Mouse (Mus musculus) 416B (cell line): ENCODE results near the gene Gabbr2.

Source experiments
- DNase-seq: peaks from one replicate; pipeline ENCODE4 v3.0.0; 2011; ENCODE audit warnings: low read depth

The Gabbr2 gene

DNA sequence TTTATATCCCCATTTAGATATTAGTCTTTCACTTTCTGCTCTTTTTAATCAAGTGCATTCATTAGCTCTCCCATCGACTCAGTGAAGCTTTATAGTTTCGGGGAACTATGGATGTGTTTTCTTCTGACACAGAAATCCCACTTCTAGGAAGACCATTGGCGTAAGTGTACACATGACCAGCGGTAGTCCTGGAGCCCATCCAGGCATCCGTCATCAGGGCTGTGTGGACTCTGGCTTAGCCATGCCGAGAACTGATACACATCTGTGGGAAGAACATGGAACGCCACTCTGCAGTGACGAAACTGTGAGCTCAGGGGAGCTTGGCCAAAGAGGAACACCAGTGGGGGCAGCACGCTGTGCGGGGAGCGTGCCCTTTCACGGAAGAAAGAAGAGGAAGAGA, 128.0 kb downstream of the Gabbr2 start:
- no peak for DNase-seq

DNA sequence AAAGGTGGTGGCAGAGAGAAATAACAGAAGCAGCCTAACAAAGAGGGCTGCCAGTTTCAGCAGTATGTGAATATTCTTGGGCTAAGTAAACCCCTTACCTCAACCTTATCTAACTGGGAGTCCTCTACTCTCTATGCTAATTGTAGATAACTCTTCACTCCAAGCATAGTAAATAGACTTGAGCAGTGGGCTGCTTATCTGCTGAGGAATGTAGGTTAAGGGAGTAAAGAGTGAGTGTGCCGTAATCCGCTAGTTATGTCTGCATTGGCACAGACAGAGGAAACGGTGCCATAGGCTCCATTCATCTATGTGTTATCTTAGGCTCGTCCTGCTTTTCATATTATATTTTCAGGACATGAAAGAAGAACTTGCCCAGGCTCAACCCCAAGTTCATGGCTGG, 129.0 kb downstream of the Gabbr2 start:
- no peak for DNase-seq

GRCm38 (mm10) chr4:46860586-46860985, 131.1 kb downstream of the Gabbr2 start:
- DNase-seq, result no peak

DNA sequence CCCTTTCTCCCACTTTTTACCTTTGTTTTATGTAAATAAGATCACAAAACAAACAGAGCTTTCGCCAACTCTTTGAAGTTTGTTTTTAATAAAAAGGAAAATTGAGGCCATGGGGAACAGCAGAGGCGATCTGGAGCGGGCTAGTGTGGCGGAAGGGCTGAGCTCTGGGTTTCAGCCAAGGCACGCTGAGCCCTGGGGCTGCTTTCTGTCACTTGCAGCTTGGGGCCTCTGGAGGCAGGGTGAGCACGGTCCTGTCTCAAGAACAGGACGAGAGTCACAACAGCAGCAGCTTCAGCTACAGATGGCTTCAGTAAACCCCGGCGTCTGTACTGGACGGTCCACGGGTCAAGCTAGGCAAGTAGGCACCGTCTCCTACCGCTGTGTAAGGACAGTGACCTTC, 132.8 kb downstream of the Gabbr2 start:
- DNase-seq, result no peak

DNA sequence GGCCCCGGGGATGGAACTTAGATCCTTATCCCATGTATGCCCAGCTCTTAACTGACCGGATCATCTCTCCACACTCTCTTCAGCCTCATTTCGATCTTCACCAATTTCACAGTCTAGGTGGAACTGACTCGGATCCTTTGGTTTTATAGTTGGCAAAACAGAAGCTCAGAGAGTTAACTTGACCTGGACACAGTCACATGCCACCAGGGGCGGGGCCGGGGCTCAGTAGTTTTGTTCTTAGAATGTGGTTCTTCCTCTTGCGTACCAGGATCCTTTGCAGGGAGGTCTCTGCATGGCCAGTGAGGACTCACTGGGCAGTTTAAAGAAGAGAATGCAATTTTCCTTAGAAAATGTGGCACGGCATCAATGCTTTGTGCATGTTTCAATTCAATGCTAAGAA, 135.5 kb downstream of the Gabbr2 start:
- no peak for DNase-seq

GRCm38 (mm10) chr4:46854686-46855385, 136.8 kb downstream of the Gabbr2 start:
- DNase-seq, result no peak

GRCm38 (mm10) chr4:46853852-46854460, 137.7 kb downstream of the Gabbr2 start:
- no peak for DNase-seq

DNA sequence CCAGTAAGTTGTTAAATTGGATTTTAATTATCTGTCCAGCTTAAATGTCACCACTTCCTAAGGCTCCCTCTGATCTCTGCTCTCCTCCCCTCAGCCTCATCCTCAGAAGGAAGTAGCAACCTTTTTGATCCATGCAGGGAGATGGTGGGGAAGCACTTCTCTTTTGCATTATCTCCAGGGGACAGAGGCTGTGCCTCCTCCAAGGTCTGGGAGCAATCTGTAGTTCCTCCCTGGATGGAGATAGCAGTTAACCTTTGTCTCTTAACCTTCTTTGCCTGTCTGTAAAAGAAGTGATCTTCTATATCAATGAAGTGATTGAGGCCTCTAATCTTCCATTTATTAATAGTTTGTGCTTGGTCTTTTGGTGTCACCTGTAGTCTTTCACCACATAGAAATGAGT, 143.9 kb downstream of the Gabbr2 start:
- no peak for DNase-seq

DNA sequence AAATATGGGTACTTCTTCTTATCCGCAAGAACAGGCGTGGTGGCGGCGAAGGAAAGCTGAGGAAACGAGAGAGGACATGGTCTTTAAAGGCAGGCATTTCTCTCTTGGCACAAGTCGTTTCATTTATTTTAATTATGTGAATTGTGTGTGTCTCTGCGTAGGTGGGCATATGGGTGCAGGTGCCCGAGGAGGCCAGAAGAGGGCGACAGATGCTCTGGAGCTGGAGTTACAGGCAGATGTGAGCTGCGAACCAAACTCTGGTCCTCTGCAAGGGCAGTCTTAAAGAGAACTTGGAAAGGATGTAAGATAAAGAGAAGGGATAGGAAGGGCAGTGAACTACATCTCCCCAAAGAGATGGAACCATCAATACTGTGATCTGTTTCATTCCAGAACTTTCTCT, 145.3 kb downstream of the Gabbr2 start:
- no peak for DNase-seq

- no peak for DNase-seq
Observed at GRCm38 (mm10) chr4:46844982-46845643, 146.6 kb downstream of the Gabbr2 start.

- DNase-seq, result no peak
Observed at GRCm38 (mm10) chr4:46844567-46844966, 147.1 kb downstream of the Gabbr2 start.

- no peak for DNase-seq
Observed at GRCm38 (mm10) chr4:46842596-46842995, 149.1 kb downstream of the Gabbr2 start.

- no peak for DNase-seq
Observed at GRCm38 (mm10) chr4:46840146-46840545, 151.5 kb downstream of the Gabbr2 start.

GRCm38 (mm10) chr4:46837362-46837761, 154.3 kb downstream of the Gabbr2 start:
- DNase-seq, result no peak

DNA sequence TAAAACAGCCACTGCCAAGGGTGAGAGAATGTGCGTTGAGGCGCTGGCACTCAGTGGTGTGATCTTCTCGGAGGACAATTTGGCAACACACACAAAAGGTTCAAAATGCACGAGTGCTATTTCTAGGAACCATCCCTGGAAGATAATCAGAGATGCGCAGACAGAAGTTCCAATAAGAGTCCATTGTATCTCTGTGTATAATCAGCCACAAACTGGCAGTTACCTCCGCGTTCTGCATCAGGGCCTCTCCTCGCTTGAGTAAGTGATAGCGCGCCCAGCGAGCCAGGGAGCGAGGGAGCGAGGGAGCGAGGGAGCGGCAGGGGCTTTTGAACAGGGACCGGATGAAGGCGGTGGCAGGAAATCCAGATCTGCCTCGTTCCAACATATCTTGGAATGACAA, 155.6 kb downstream of the Gabbr2 start:
- no peak for DNase-seq

DNA sequence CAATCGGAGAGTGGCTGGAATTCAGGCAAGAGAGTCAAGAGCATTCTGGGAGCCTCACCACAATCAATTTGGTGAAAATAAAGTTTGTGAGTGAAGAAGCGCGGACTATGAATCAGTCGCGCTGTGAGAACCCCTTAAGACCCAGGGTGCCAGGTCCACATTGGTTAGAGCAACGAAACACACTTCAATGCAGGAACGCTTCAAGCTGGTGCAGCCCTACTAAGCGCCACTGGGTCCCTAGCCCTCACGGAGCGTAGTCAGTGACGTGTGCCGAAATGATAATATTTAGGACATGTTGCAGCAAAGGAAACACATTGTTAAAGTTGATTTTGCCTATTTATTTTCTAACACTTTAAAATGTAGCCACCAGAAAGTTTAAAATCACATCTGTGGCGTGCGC, 156.6 kb downstream of the Gabbr2 start:
- no peak for DNase-seq

DNA sequence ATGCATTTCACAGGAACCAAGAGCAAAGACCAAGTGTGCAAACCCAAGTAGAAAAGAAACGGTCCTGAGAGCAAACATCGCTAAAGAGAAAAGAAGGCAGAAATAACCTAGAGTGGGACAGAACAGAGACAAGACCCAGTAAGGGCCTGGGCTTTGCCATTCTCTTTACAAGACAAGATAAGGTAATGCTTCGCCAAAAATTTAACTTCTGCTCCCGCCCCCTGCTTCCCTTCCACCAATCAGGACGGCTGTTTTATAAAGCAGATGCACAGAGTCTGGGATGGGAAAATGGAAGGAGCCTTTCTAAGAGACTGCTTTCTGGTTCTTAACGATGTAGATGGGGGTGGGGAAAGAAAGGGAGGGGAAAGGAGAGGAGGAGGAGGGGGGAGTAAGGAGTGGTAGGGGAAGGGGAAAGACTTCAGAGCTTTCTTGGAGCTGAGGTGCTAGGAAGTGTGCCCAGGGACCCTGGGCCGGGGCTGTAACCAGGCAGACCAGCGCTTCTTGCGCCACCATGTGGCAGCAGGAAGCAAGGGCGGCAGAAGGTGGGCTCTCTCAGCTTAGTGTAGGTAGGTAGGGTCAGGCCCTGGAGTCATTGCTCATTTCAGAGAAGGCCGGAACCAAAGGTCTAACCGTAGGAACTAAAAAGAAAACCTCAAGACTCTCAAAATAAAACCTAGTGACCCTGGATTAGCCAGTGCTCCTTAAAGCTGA, 158.7 kb downstream of the Gabbr2 start:
- DNase-seq, result peak; percentile 40

DNA sequence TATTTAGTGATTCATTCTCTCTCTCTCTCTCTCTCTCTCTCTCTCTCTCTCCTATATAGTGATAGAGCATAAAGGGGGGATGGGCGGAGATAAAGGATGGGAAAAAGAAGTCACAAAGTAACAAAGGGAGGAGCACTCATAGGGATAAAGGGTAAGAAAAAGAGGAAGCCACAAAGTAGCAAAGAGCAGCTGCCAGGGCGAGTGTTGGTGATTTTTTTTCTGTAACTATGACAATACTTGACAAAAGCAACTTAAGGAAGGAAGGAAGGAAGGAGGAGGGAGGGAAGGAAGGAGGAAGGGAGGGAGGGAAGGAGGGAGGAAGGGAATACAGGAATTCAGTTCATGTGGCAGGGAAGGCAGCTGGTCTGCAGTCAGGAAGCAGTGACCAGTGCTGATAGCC, 162.0 kb downstream of the Gabbr2 start:
- DNase-seq, result peak; percentile 18

DNA sequence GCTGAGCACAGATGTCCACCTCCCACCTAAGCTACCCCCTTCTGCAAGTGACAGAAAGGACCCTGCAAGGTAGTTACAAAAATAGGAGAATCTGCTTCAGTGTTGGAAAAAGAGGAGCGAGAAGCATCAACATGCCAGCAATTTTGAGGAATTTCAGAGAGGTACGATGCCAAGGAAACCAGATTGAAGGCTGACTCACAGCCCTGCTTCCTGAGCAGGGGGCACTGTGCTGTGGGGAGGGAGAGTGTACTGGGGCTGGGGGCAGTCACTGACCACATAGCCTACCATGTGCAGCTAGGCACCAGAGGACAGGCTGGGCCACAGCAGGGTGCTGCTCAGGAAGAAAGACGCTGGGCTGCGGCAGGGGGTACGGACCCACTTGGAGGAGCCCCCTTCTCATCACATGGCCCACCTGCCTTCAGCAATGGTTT, 163.5 kb downstream of the Gabbr2 start:
- no peak for DNase-seq

GRCm38 (mm10) chr4:46827471-46827870, 164.2 kb downstream of the Gabbr2 start:
- DNase-seq, result no peak

DNA sequence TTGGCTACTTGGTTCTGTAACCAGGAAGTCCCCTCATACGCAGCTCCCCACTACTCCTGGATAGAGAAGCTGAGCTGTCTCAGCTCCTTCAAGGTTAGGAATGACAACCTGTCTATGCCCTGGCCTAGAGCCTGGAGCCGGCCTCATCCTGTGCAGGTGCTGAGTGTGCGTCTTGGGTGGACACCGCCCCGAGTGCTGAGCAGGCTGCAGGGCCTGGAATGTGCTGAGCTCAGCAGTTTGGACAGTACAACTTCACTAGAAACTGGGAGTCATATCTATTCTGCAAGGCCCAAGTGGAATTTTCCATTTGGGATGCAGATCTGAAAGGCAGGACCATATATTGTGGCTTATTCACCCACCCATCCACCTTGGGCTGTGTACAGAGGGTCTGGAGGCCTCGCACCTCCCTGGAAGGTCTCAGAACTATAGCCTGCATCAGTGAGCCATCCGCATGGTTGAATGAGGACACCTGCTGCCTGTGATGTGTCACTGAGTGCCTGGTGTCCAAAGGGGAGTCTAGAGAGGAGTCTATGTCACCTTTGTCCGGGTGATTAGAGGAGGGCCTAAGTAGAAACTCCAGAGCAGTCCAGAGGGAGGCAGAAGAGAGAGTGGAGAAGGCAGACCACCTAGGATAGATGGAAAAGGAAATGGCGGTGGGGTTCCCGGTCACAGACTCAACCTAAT, 165.7 kb downstream of the Gabbr2 start:
- DNase-seq, result no peak

DNA sequence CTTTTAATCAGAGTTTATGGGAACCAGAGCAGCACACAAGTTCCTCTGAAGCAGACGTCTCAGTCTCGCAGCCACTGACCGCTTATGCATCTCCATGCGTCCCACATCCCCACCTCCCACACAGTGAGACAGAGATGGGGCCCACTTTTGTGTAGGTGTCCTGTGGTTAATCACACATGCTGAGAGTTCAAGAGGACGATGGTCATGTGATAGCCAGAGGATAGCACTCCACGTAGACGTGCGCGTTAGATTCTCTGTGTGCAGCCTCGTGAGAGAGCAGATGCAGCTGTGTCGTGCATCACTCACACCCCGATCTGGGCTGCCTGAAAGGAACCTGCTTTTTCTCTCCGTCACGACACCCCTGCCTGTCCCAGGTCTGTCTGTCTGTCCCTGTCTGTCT, 167.9 kb downstream of the Gabbr2 start:
- no peak for DNase-seq
